Mouse (Mus musculus) lung, adult 2 months (tissue): ENCODE results near the gene Arfgef2.

Source experiments
- CTCF ChIP-seq: fragments of 200-500 bp; IDR thresholded peaks from 2 replicates; pipeline ENCODE4 v1.5.1; 2011; ENCODE audit warnings: mild to moderate bottlenecking, low read length, control low read depth; ENCODE audit not compliant: insufficient read depth
- POLR2A ChIP-seq: fragments of 200-500 bp; IDR thresholded peaks from 2 replicates; pipeline ENCODE4 v1.6.1; 2011; ENCODE audit warnings: low read depth, mild to moderate bottlenecking, control low read depth, low read length, borderline replicate concordance; ENCODE audit errors: extremely low read depth

GRCm38 (mm10) chr2:166887816-166888215 is 82.4 kb downstream of the Arfgef2 start:
- TF ChIP-seq POLR2A (no peak), CTCF (peak; percentile 32)
